Mouse (Mus musculus) hindbrain, postnatal 0 days (tissue): ENCODE data around the gene Fam57a. TPM values are rescaled to one million over a fixed set of nuclear protein-coding genes. Genes with fewer than 3 reads are reported as not detected.

ENCODE experiments used
- ATAC-seq: fragments of 200-750 bp; cut with Nextera tagmentation; 2 replicates; pipeline ENCODE4 v1.8.0; 2017; ENCODE audit warnings: mild to moderate bottlenecking, moderate TSS enrichment, moderate library complexity
- DNase-seq: peaks from one replicate; pipeline ENCODE4 v3.0.0-alpha.2; 2015; ENCODE audit warnings: low spot score
- H3K27ac ChIP-seq: fragments of 300-500 bp; sonication (generic); 2 replicates; pipeline ENCODE4 v1.5.1; 2014; ENCODE audit warnings: mild to moderate bottlenecking
- H3K27me3 ChIP-seq: fragments of 300-500 bp; sonication (generic); 2 replicates; pipeline ENCODE4 v1.6.1; 2014; ENCODE audit warnings: low read length, mixed read lengths; ENCODE audit not compliant: insufficient read depth
- H3K36me3 ChIP-seq: fragments of 300-500 bp; sonication (generic); 2 replicates; pipeline ENCODE4 v1.6.1; 2014; ENCODE audit warnings: low read length, mixed read lengths; ENCODE audit not compliant: insufficient read depth
- H3K4me1 ChIP-seq: fragments of 300-500 bp; sonication (generic); 2 replicates; pipeline ENCODE4 v1.6.1; 2014; ENCODE audit warnings: antibody characterized with exemption, low read length, mixed read lengths; ENCODE audit not compliant: insufficient read depth
- H3K4me2 ChIP-seq: fragments of 300-500 bp; sonication (generic); 2 replicates; pipeline ENCODE4 v1.6.1; 2014; ENCODE audit warnings: low read depth, mild to moderate bottlenecking, low read length, moderate library complexity, mixed read lengths
- H3K4me3 ChIP-seq: fragments of 300-500 bp; sonication (generic); 2 replicates; pipeline ENCODE4 v1.5.1; 2014; ENCODE audit warnings: low read length
- H3K9ac ChIP-seq: fragments of 300-500 bp; sonication (generic); replicated peaks from 2 replicates; pipeline ENCODE4 v1.6.1; 2014; ENCODE audit warnings: mild to moderate bottlenecking, low read length, moderate library complexity, mixed read lengths
- H3K9me3 ChIP-seq: fragments of 300-500 bp; sonication (generic); 2 replicates; pipeline ENCODE4 v1.6.1; 2016; ENCODE audit warnings: low read length, mixed read lengths
- CTCF ChIP-seq: IDR thresholded peaks from 2 replicates; pipeline ENCODE4 v1.5.1; 2016; ENCODE audit warnings: antibody characterized with exemption, control low read depth, low read depth
- WGBS: fragments of 180-500 bp; shearing (Covaris S2); extraction: QIAGEN DNeasy Blood & Tissue Kit; methylation state at CpG from one replicate; pipeline ENCODE4 v1.1.7; 2014; 5-methylcytosine and 5-hydroxymethylcytosine counted together
- polyA plus RNA-seq: library from polyadenylated mRNA; unstranded; fragments of >200 nt; fragmentation: Nextera tagmentation; extraction: Ambion mirVana; gene quantifications from 2 replicates; pipeline ENCODE4 v1.2.1, GENCODE M21; 2015
- total RNA-seq: library from RNA; depleted of rRNA; stranded (reverse); fragments of >200 nt; gene quantifications from 2 replicates; pipeline ENCODE4 v1.2.3, GENCODE M21; 2014

The Fam57a gene
- total and polyA plus RNA-seq, 2 experiments from 2014 or later: 16.6 to 20.1 TPM

DNA sequence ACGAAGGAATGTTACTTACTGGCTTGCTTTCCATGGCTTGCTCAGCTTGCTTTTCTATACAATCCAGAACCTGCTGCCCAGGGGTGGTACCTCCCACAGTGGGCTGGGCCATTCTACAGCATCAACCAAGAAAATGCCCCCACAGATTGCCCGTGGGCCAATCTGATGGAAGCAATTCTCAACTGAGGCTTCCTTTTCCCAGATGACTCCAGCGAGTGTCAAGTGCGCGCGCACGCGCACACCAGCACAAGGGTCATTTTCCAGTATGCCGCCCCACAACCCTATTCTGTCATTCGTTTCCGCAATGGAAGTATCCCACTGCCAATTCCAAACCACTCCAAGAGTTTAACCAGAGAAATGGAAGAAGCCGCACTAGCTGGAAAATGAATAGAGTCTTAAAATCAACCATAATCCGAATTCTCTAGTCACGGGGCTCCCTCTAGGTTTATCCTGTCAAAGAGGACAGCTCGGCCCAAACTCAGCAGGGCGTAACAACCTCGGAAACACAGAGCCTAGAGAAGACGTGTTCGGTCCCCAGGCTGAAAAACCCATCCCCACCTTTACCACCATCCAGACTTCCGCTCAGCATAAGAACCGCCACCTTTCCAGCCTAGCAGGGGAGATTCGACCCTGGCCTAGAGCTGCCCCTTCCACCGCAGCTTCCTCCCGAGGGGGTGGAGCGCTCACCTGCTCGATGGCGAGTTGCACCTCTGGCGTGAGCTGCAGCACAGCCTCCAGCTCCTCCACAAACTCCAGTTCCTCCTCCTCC, 561 bp upstream of the Fam57a start:
- no peak for TF ChIP-seq CTCF
- 2% methylated on average over 28 of the region's 28 CpGs for WGBS
- 0 out of 2 replicates have a peak, but pooled peaks cover 2% of the 10 kb centered on the region for H3K36me3 ChIP-seq
- H3K4me1 ChIP-seq: no peaks in the 10 kb centered on the region
- ATAC-seq: peak; percentile 81
- peak overlapping the region; percentile 88 for H3K4me3 ChIP-seq
- peak; percentile 81 for DNase-seq
- no peaks in the 10 kb centered on the region for H3K27me3 ChIP-seq
- peak overlapping the region; percentile 81 for H3K9ac ChIP-seq
- H3K4me2 ChIP-seq: peak overlapping the region; percentile 91
- no peaks in the 10 kb centered on the region for H3K9me3 ChIP-seq
- H3K27ac ChIP-seq: peak overlapping the region; percentile 89

DNA sequence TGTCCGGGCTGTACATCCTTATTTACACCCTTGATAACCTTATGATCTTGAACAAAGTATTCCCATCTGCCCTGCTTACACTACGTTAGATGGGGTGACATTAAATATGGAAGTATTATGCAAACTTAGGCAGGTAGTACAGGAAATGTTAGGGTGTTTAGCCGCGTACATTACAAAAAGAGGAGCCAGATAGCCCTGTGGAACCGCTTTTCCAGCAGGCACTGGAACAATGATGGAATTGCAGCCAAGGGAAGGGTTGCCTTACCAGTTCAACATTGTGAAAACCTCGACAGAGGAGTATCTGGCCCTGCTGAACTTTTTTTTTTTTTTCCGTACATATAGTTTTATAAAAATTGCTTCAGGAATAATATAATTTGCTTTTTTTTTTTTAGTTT, 672 bp downstream of the Fam57a start:
- no peak for TF ChIP-seq CTCF
- ATAC-seq (no peak), DNase-seq (no peak)
- Histone ChIP-seq H3K27me3 (no peaks in the 10 kb centered on the region), H3K4me1 (no peaks in the 10 kb centered on the region), H3K27ac (peak overlapping the region; percentile 89), H3K9ac (peak overlapping the region; percentile 81), H3K4me3 (peak overlapping the region; percentile 88), H3K4me2 (peak overlapping the region; percentile 91), H3K9me3 (no peaks in the 10 kb centered on the region), H3K36me3 (no peaks in the 10 kb centered on the region)
- 19% methylated on average over 7 of the region's 7 CpGs for WGBS

DNA sequence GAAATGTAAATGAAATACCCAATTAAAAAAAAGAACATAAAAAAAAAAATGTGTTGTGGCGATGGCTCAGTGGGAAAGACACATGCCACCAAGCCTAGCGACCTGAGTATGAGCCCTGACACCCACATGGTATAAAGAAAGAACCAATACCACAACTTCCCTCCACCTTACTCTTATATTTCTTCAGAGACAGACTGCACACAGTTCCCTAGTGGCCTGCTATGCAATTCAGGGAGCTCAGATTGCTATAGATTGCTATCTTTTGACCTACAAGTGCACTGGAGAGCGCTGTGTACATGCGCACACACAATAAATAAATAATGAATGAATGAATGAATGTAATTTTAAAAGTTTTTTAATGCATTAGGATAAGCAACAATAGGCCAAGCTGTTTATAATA, 4.3 kb downstream of the Fam57a start:
- Histone ChIP-seq H3K4me1 (no peaks in the 10 kb centered on the region), H3K27me3 (no peaks in the 10 kb centered on the region), H3K4me3 (no peak overlapping the region), H3K4me2 (no peak overlapping the region), H3K9ac (no peak overlapping the region), H3K9me3 (no peaks in the 10 kb centered on the region), H3K36me3 (no peaks in the 10 kb centered on the region), H3K27ac (no peak overlapping the region)
- WGBS: 87% methylated on average over 4 of the region's 4 CpGs
- no peak for TF ChIP-seq CTCF
- DNase-seq (no peak), ATAC-seq (no peak)

DNA sequence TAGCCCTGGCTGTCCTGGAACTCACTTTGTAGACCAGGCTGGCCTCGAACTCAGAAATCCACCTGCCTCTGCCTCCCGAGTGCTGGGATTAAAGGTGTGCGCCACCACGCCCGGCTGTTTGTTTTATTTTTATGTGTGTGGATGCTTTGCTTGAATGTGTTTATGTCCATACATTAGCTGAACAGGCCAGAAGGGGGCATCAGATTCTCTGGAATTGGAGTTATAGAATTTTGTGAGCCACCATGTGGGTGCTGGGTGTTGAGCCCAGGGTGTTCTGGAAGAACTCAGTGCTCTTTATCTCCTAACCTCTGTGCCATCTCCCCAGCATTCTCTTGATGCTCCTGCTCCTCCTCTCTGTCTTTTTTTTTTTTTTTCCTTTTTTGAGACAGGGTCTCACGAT, 7.4 kb downstream of the Fam57a start:
- no peak for DNase-seq
- H3K4me2 ChIP-seq: no peak overlapping the region
- no peaks in the 10 kb centered on the region for H3K4me1 ChIP-seq
- TF ChIP-seq CTCF: 0 out of 2 replicates have a peak, but pooled peaks have one; percentile 7
- H3K9ac ChIP-seq: no peak overlapping the region
- no peak overlapping the region for H3K4me3 ChIP-seq
- no peaks in the 10 kb centered on the region for H3K27me3 ChIP-seq
- no peaks in the 10 kb centered on the region for H3K36me3 ChIP-seq
- no peaks in the 10 kb centered on the region for H3K9me3 ChIP-seq
- WGBS: 82% methylated on average over 6 of the region's 6 CpGs
- no peak overlapping the region for H3K27ac ChIP-seq
- ATAC-seq: no peak

DNA sequence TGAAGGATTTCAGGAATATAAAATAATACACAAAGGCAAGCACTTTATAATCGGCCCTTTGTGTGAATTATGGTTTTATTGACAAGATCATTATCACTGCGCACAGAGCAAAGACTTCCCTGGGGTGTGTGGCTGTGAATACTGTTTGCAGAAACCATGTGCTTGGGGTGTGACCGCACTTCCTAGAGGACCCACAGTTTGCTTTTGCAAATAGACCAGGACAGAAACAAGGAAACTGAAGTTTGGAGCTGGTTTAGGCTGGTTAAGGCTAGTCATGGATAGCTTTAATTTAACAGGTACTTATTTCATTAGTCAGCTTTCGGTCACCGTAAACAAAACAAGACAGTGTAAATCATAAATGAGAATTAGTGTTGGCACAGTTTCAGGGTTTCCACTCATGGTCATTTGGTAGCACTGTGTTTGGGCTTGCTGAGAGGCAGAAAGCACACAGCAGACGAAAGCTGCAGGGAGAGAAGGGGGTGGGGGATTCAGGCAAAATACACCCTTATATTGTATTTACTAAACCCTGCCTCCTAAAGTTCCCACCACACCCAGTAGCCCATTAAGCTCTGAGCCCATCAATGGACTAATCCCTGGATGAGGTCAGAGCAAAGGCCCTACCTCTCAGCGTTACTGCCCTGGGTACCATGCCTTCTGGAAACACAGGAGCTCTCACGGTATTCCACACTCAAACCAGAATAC, 17.0 kb downstream of the Fam57a start:
- 56% methylated on average over 8 of the region's 8 CpGs for WGBS
- DNase-seq: no peak
- no peak overlapping the region for H3K4me3 ChIP-seq
- no peak overlapping the region for H3K4me2 ChIP-seq
- H3K4me1 ChIP-seq: peaks cover 2% of the 10 kb centered on the region; the same call in 1 of the 2 replicates
- no peak for ATAC-seq
- no peaks in the 10 kb centered on the region for H3K36me3 ChIP-seq
- H3K27me3 ChIP-seq: no peaks in the 10 kb centered on the region
- no peak for TF ChIP-seq CTCF
- 0 out of 2 replicates have a peak overlapping the region, but pooled peaks have one; percentile 26 for H3K27ac ChIP-seq
- no peaks in the 10 kb centered on the region for H3K9me3 ChIP-seq
- no peak overlapping the region for H3K9ac ChIP-seq

DNA sequence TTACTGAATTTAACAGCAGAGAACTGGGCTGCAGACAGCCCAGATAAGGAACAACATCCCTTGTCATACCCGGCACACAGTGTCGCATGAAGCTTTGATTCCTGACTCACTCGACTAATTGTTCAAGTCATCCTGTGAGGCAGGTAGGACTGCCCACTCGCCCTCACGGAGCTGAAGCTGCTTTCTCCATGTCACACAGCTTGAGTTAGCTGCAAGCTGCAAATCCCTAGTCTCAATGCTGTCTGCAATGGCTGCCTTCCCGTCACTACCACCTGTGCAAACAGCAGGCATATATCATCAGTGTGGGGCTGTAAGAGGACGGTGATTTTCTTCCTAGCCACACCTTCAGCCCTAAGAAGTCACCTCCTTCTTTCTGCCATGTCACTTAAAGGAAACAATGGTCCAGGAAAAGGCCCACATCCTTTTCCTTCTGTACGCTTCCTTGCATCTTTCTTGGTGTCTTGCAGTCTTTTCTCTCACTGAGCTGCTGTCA, 17.6 kb downstream of the Fam57a start:
- DNase-seq (no peak), ATAC-seq (no peak)
- TF ChIP-seq CTCF: no peak
- 57% methylated on average over 8 of the region's 8 CpGs for WGBS
- no peak overlapping the region for H3K4me3 ChIP-seq
- H3K4me2 ChIP-seq: no peak overlapping the region
- H3K9ac ChIP-seq: 0 out of 2 replicates have a peak overlapping the region, but pooled peaks have one; percentile 9
- peaks cover 3% of the 10 kb centered on the region; the same call in 1 of the 2 replicates for H3K4me1 ChIP-seq
- H3K27ac ChIP-seq: 0 out of 2 replicates have a peak overlapping the region, but pooled peaks have one; percentile 26
- no peaks in the 10 kb centered on the region for H3K9me3 ChIP-seq
- no peaks in the 10 kb centered on the region for H3K36me3 ChIP-seq
- H3K27me3 ChIP-seq: no peaks in the 10 kb centered on the region
